ENCODE assay signal across 24 mouse cellular contexts in genomic region chr3:123073351-123073750, GRCm38 (mm10). TPM values are rescaled to one million over a fixed set of nuclear protein-coding genes. Genes with fewer than 3 reads are reported as not detected.
A peak's percentile ranks its signal among the peaks of the same experiment; 100 is the strongest.
DNase-seq lines count a peak whose midpoint lies in the region; ATAC-seq lines count a peak whose summit lies in the region.
"Had no signal": no experiment of that assay in that cellular context is flagged by ENCODE, and none has a peak within 500 bp of the region (broad histone marks: within the 10 kb centered on the region; RNA-seq: fewer than 3 reads in every experiment).

No protein-coding gene starts in this region.

- H3K9ac ChIP-seq in heart, embryonic 15.5 days: no peak overlapping the region
- H3K9ac ChIP-seq: limb, embryonic 15.5 days; liver, postnatal 0 days; neural tube, embryonic 12.5 days had no signal

- no peaks in the 10 kb centered on the region for H3K36me3 ChIP-seq in heart, embryonic 15.5 days
- H3K36me3 ChIP-seq: G1E; limb, embryonic 15.5 days; neural tube, embryonic 12.5 days had no signal

- DNase-seq in adrenal gland, adult (ENCODE audit: inconsistent age in 2 of 2, low spot score in 1 of 2): peak; percentile 60 to 89
- no peak for DNase-seq in adrenal gland, adult 18-20 months (ENCODE audit: low spot score in 2 of 2)
- DNase-seq in heart, adult 18-20 months: no peak
- peak; percentile 76 for DNase-seq in ovary, adult 18-20 months (ENCODE audit: low spot score)
- no peak for DNase-seq in ovary, postnatal 10 days (ENCODE audit: low spot score)
- DNase-seq in testis, postnatal 14 days (ENCODE audit: low spot score): peak; percentile 75
- DNase-seq in embryo, embryonic 10 days (ENCODE audit: low spot score): no peak
- DNase-seq: cerebellum, postnatal 14 days; heart, adult 2 months; kidney, postnatal 4 days; liver, postnatal 0 days; lung, postnatal 14 days; right cerebral cortex, postnatal 14 days had no signal

- H3K4me2 ChIP-seq in heart, embryonic 15.5 days: no peak overlapping the region
- H3K4me2 ChIP-seq: limb, embryonic 15.5 days; neural tube, embryonic 12.5 days had no signal

- peaks cover 31% of the 10 kb centered on the region for H3K4me1 ChIP-seq in heart, embryonic 15.5 days (replicated peaks)
- H3K4me1 ChIP-seq: limb, embryonic 15.5 days; neural tube, embryonic 12.5 days had no signal

- H3K27me3 ChIP-seq in heart, embryonic 15.5 days: no peaks in the 10 kb centered on the region
- H3K27me3 ChIP-seq: limb, embryonic 15.5 days; neural tube, embryonic 12.5 days had no signal

- no peaks in the 10 kb centered on the region; the same call in 1 of the 2 replicates for H3K9me3 ChIP-seq in heart, embryonic 15.5 days (replicated peaks)
- H3K9me3 ChIP-seq: G1E; limb, embryonic 15.5 days; neural tube, embryonic 12.5 days had no signal

- no peak overlapping the region for H3K27ac ChIP-seq in heart, embryonic 15.5 days
- H3K27ac ChIP-seq: limb, embryonic 15.5 days; neural tube, embryonic 12.5 days had no signal

- H3K4me3 ChIP-seq in heart, embryonic 15.5 days: no peak overlapping the region
- H3K4me3 ChIP-seq: erythroblast, embryonic 14.5 days; heart, adult 2 months; limb, embryonic 15.5 days; neural tube, embryonic 12.5 days had no signal

- 0 out of 2 replicates have a peak, but pooled peaks have one; percentile 22 for ATAC-seq in heart, embryonic 15.5 days (replicated peaks; ENCODE audit: insufficient number of reproducible peaks, insufficient read depth, low FRiP score, low read depth)
- ATAC-seq: CD4-positive, CD25-positive, alpha-beta regulatory T cell, adult 4 months; forebrain, embryonic 14.5 days; liver, postnatal 0 days had no signal

RNA-seq across cellular contexts. Expression of gene Myoz2, which starts 38.5 kb away (rescaled TPM):
- total RNA-seq in adrenal gland, adult 18-20 months (2021): under 1 TPM in 1 of 2 experiments, not detected in 1; 0.42 TPM
- polyA plus RNA-seq in heart, embryonic 15.5 days (2015; fragmentation: Nextera tagmentation; extraction: Ambion mirVana): 178 and 261 TPM in 2 replicates
- total RNA-seq in heart, adult 18-20 months (2021): 1,000 to 10,000 TPM; 1,411 to 1,554 TPM
- total RNA-seq: hematopoietic stem cell, adult 5-6 weeks; layer of hippocampus, postnatal 14 days; monocyte, adult 5-6 weeks had no signal
- polyA plus RNA-seq: erythroblast, embryonic 14.5 days; forebrain, embryonic 14.5 days; G1E; spleen, adult 2 months had no signal

Comparison
In these comparisons a context has a peak if more than half of its experiments do, and no peak if none do; other contexts are left out.
1. DNase-seq: peak in adrenal gland, adult (2 of 2), ovary, adult 18-20 months (single experiment) and testis, postnatal 14 days (single experiment); none in adrenal gland, adult 18-20 months (0 of 2), heart, adult 18-20 months (0 of 2), ovary, postnatal 10 days (single experiment) and embryo, embryonic 10 days (single experiment).
2. RNA of gene Myoz2, which starts 38.5 kb away (total RNA-seq): 1,411 to 1,554 TPM in heart, adult 18-20 months; 0.42 TPM in adrenal gland, adult 18-20 months; every median in the first group is over 100 times any median in the second.